Mouse (Mus musculus) layer of hippocampus, postnatal 14 days (tissue): ENCODE data around the gene Pigc. TPM values are rescaled to one million over a fixed set of nuclear protein-coding genes. Genes with fewer than 3 reads are reported as not detected.
A peak's percentile ranks its signal among the peaks of the same experiment; 100 is the strongest.

Source experiments
- DNase-seq, 2 experiments: peaks; one replicate each; pipeline ENCODE4 v3.0.0; 2021 to 2022; ENCODE audit warnings: low spot score in 2 of 2, mixed read lengths in 1 of 2
- long read RNA-seq, 2 experiments: library from polyadenylated mRNA; stranded (forward); transcript quantifications; one replicate each; pipeline ENCODE4 v2.0.0; 2021
- total RNA-seq, 2 experiments: library from RNA; stranded (reverse); gene quantifications; 2 replicates each; pipeline ENCODE4 v1.2.3; 2021

The Pigc gene
- 10 to 100 TPM; 19.6 to 19.8 TPM for total RNA-seq
- long read RNA-seq, experiment 1, full-length matches to known transcripts: 18 of 22 reads
- long read RNA-seq, experiment 1, partial matches to known transcripts: 0 of 22 reads
- long read RNA-seq, experiment 1, other reads (novel, unspliced or antisense): 4 of 22 reads
- long read RNA-seq, experiment 2, full-length matches to known transcripts: 27 of 29 reads
- long read RNA-seq, experiment 2, partial matches to known transcripts: 0 of 29 reads
- long read RNA-seq, experiment 2, other reads (novel, unspliced or antisense): 2 of 29 reads

DNA sequence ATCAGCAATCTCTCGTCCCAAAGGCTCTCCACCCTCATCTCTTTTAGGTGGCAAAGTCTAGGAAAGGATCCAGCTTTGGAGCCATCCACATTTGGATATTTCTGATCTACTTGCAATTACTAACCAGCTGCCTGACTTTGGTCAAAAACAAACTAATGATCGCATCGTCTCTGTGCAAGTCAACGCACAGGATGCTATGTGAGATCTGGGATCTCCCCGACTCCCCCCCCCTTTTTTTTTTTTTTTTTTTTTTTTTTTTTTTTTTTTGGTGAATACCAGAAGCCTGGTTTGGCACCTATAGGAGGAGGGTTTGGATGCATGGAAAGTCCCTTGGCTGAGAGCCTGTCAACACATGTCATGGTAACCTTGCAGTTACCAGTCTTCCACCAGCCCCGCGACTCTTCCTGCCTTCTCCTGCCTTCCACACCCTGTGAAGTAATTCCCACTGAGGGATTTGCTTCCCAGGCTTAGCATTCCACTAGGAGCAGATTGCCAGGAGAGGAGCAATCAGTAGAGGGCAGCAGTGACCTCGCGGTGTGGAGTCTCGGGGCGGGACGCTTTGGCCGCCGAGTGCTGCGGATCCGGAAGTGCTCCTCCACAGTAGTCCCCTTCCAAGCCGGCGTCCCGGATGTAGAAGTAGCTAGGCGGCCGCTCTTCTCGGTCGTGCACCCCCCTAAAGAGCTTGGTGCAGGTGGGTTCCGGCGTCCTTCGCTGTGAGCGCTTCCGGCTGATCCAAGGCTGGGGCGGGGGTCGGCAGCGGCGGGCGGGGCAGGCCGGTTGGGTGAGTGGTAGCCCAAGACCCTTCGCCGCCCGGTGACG is at the start of gene Pigc:
Gene Pigc, plus strand, starts transcription at position 598 of the 819 bp plus-strand sequence.
- peak; percentile 89 to 95 for DNase-seq

DNA sequence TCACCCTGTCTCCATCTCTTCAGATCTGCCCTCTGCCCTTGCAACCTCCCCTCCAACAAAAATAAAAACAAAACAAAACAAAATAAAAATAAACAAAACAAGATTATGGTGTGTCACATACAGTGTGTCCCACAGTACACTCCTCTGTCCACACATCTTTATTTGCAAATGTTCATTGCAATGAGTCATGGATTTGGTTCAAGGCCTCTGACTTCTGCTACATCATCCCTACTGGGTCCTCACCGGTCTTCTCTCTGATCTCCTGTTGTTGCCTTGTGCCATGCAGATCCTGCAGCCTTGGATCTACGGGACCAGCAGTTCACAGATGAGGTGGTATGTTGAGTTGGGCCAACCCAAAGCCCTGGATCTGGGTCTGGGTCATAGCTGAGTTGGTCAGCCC is 49.4 kb upstream of the Pigc start:
- no peak for DNase-seq

DNA sequence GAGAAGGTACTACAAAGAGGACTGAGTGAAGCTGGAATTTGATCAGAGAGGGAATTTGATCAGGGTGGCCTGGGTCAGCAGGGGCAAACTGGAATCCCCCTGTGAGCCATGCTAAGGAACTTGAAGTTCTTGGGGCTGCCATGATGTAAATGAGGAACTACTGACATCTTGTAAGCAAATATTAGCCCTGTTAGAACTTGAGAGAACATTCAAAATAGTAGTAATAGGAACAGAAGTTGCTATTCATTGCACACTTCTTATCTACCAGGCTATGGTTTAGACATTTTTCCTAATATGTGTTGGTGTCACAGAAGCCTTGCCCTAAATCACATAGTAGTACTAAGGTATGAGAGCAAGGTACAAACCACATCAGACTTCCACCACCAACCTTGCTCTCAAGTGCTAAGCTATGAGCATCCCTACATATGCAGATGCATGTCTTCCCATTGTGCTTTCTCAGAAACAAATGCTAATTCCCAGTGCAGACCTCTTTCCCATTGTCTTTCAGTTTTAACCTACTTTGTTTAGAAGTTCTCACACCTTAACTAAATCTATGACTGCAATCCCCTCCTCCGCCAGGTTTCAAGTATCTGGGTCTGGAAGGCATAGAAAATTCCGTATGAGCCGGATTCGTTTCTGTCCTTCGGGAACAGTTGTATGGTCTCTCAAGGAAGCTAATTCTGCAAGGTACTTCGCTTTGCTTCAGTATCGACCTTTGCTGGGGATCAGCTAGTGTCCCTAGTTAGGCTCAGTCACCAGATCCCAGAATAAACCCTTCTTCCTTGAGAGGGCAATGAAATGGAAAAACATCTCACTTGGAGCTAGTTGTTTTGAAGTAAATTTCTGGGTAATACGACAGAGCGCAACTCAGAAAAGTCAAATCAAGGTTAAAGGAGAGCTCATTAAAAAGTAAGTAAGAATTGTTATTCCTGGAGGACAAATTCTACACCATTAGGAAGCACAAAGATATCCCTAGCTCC is 48.2 kb upstream of the Pigc start:
- no peak for DNase-seq

DNA sequence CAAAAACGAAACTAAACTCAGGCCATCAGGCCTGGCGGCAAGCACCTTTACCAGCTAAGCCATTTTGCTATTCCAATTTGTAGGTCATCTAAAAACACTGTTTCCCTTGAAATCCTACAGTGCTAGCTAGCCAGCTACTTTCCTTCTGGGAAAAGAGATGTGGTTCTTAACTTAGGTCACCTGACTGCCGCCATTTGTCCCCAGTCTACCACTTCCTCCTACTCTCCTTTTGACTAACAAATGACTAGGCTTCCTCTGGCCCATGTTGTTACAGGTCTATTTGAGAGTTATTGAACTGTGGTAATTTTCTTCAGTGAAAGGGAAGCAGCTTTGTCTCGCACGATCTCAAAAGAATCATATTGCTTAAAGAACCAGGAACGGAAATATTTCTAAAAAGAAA is 47.1 kb upstream of the Pigc start:
- no peak for DNase-seq

DNA sequence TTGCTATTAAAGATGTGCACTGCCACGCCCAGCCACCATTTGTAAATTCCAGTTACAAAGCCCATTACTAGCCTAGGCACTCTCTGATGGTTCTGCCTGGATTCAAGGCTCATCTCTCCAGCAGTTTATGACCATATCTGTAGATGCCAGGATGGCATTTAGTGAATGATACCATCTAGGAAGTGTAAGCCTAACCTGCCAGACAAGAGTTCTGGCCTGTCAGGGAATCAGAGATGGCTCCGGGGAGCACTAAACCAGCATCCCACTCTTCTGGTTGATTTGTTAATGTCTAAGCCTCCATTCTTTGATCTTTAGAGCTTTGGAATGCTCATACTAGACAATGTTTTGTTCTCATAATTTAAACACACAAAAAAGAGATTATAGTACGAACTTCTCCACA is 44.7 kb upstream of the Pigc start:
- no peak for DNase-seq

DNA sequence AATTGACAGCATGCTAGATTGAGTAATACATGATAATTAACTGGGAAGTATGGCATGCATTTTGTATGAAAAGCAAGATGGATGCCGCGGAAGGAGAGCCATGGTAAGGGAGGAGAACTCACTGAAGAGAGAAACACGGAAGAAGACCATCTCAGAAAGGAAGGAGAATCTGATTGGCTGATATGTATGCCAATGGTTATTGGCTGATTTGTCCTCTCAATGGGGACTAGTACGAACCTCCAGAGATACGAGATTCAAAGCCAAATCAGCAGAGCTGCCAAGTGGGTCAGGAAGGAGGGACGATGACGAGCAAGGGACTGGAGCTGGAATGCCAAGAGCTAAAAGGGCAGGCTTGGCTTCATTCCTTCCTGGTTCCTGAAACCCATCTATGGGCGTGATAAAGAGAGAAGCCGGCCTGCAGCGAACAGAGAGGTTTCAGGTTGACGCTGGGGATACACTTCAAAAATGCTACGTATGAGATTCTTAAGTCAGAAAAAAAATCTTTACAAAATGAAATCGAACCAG is 43.6 kb upstream of the Pigc start:
- no peak for DNase-seq

DNA sequence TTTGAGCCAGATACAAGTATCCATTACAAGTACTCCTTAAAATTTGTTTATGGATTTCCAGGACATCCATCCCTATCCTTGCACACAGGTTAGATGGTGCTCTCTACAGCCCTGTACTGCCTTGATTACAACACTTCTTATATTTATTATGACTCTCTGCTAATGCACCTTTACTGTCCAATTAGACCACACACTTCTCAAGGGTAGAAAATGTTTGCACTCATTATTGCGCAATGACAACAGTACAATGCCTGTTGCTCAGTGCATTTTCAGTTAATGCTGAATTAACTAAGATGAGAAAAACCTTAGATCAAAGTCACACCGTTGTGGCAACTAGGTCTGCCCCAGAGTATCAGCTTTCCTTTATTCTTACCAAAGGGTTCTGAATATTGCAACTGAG is 41.0 kb upstream of the Pigc start:
- no peak for DNase-seq

DNA sequence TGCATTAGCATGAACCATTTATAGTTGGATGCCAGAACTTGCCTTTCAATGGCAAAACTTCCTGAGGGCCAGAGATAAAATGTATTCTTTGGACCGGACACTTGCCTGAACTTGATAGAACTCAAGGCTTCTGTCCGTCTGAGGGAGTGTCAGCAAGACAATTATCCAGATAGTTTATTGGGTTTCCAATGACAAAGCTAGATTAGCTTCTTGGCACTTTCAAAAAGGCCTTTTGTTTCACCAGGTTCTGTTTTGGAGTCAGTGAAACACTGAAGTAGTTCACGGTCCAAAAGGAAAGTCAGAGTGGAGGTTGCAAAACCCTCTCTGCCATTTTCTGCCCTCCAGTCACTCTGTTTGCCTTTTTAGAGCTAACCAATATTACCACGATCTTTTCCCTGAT is 37.7 kb upstream of the Pigc start:
- DNase-seq: no peak

DNA sequence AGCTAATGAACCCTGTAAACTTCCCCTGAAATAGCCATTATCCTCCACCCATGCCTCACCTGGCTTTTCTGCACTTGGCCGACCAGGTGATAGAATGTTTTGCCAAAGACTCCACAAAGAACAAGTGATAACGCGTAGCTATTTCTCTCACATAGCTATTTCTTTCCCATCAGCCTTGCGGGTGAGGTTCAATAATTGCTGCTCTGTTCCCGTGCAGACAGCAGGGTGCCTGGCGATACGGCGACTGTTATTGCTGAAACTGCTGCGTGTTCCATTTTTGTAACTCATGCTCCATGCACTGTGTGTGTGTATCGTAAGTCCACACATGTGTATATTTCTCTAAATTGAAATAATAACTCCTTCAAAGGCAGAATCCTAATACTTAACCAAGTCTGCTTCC is 37.2 kb upstream of the Pigc start:
- peak; percentile 5 to 20 for DNase-seq

DNA sequence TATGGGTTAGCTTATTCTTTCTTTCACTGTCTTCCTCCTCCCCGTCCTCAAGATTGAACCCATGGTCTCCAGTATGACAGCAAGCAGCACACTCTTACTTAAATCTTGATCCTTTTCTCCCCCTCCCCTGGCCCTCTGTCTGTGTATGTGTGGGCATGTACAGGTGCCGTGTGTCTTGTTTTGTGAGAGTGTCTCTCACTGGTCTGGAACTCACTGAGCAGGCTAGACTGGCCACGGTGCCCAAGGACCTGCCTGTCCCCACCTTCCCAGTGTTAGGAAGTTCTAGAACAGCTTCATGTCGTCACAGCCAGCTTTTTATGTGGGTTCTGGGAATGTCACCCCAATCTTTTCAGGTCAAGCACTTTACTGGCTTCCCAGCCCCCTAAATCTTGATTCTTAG is 36.7 kb upstream of the Pigc start:
- DNase-seq: no peak

DNA sequence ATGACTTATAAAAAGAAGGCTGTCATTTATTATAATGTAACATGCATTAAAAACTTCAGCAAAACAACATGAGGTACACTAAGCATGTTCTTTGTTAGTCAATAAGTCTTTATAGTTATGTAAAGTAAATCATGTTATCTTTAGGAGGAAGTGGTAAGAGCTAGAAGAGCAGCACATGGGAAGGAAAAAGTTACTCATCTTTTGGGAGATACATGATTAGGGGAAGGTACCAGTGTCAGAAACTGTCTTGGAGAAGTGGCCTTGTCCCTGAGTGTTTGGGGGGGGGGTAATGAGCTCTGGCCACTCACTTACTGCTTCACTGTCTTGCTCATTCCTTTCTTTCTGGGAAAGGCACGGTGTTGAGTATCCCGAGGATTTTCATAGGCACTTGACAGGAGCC is 26.9 kb upstream of the Pigc start:
- DNase-seq: no peak

DNA sequence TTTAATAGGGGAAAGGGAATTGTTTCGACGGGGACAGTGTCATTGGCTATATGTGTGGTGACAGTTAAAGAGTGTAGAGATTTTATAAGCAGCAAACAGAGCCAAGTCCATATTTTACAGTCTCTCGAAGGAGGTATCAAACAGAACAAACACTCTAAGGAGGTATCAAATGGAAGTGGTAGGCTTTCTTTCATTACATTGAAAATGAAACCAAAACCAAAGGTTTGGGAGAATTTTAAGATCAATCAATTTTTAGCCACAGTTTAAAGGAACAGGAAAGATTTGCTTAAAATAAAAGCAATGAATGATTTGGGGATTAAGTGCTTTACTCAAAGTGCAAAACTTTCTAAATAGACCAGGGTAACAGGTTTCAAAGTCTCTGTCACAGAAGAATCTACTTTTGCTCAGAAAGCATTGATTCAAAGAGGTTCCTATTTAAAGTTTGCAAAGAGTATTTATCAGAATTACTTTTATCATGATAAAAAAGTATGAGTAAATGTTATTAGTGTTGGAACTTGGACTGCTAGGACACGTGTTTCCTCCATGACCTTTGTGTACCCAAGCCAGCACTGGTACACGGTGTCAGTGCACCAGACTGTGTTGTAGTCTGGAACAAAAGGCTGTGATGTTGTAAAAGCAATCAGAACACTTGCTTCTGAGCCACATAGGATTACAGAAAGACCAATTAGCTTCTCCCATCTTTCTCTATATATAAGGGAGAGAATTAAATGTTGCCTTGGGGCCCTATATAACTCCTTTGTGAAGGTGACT is 17.8 kb upstream of the Pigc start:
- DNase-seq: no peak

DNA sequence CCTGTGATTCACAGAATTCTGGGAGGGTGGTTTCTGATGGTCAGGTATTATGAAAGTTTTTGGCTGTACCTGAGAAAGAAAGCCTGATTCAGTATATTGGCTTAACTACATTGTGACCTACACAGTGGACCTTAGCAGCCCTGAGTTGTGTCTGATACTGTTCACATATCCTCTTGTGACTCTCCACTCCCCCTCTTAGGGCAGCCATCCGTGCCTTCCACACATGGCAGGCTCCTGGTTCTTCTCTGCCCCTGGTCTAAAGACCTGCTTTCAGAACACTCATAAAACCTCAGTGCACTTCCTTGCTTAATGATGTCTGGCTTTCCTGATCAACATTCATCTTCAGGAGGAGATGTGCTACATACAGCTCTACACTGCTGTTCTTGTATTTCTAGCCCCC is 16.4 kb upstream of the Pigc start:
- no peak for DNase-seq

DNA sequence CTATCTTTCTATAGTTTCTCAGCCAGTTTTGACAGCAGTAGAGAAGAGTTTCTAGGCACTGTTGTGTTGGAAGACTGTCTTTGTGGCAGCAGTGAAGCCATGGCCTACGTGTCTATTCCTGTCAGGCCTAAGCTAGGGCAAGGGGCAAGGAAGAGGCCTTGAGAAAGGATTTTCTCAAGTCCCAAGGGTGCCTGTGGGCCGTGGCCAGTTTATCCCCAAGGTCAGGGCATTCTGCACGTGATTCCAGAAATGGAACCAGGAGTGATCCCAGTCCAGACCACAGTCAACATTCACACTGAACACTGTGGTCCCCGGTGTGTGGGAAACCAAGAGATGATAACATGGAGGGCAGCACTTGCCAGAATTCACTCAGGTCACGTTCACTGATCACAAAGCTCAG is 13.1 kb upstream of the Pigc start:
- DNase-seq: no peak

DNA sequence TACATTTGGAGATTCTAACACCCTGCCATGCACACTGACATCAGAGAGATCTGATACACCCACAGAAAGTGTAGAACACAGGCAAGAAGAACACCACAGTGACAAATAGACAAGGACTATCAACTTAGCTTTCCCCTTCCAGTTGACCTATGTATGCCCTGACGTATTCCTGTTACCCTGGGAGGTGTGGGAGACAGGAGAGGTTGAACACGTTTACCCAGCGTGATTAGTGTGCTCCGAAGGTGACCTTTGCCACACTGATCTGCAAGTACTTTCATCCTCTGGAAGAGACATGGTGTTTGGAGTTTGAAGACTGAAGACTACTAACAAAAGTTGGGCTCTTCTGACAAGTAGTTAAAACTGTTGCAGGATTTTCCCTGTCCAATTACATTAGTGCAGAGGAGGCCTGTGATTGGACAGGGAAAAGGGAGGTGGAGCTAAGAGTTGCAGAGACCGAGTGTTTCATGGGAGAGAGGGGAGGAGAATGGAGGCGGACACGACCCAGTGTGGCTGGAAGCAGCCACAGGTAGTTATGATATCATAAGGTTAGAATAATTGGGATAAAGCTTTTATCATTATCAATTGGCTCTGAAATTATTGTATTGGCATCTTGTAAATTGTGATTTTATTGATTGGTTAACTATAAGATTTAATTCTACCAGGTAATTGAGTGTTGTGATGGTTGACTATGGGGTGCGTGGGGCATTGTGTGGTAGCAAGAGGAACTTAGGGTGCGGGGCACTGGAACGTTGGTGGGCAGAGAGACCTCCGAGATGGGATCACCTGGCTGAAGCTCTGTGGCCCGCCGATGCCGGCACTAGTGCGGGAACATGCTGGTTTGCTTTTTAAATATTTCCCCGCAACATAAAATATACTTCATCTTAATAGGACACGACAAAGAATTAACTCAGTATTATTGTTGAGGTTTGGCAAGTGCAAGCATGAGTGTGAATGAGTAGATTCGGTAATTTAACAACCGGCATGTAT is 10.7 kb upstream of the Pigc start:
- DNase-seq: no peak

DNA sequence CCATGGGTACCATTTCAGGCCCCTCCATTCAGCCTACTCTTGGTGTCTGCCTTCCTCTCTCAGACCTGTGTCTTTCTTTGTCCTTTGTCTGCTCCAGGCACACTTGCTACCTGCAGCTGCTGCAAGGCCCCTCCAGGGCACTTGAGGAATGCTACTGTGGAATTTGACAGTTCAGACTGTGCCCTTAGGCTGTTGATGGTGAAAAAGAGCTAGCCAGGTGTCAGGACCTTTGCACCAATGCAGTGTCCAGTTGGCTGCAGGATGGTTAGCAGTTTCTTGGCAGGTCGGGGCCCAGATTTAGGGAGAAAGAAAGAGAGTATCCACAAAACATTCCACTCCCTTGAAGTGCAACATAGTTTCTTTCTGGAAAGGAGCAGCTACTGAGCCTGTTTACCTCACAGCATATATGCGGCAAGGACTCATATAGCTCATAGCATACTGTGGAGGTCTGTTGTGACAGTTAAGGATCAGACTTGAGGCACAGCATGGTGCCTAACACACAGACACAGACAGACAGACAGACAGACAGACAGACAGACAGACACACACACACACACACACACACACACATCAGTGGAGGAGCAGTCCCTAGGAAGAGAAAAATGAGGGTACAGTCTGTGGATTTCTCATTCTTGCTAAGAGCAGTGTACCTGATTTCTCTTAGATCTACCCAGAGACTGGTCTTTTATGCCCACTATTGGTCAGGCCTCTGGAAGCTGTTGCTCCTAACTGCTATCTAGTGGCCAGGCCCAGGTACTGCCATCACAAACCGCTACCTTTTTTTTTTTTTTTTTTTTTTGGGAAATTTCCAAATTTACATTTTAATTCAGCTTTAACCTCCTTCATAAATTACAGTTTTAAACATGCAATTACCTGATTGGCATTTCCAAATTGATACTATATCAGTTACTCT is 6.3 kb upstream of the Pigc start:
- DNase-seq: no peak

DNA sequence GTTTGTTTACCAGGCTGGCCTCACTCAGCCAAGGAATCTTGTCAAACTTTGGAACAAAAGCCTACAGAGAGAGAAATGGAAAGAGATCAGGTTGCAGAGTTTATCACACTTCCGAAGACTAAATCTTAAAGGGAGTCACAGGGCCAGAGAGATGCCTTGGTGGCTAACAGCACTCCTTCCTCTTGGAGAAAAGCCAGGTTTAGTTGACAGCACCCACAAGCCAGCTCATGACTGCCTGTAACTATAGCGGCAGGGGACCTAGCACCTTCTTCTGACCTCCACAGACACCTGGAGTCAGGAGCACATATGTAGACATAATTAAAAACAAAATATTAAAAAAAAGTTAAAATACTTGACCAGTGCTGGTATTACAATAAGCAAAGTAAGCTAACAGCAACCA is 1.1 kb upstream of the Pigc start:
- no peak for DNase-seq

DNA sequence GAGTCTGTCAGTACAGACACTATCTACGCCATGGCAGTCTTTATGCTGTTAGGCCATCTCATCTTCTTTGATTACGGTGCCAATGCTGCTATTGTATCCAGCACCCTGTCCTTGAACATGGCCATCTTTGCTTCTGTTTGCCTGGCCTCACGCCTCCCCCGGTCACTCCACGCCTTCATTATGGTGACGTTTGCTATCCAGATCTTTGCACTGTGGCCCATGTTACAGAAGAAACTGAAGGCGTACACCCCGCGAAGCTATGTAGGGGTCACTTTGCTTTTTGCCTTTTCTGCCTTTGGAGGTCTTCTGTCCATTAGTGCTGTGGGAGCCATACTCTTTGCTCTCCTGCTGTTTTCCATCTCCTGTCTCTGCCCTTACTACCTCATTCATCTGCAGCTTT is 1.9 kb downstream of the Pigc start:
- no peak for DNase-seq
